Mouse (Mus musculus): ENCODE results near the gene Ddx49. TPM values are rescaled to one million over a fixed set of nuclear protein-coding genes. Genes with fewer than 3 reads are reported as not detected.

The Ddx49 gene
- polyA plus RNA-seq, 2 experiments, result 20.3 to 20.8 TPM

DNA sequence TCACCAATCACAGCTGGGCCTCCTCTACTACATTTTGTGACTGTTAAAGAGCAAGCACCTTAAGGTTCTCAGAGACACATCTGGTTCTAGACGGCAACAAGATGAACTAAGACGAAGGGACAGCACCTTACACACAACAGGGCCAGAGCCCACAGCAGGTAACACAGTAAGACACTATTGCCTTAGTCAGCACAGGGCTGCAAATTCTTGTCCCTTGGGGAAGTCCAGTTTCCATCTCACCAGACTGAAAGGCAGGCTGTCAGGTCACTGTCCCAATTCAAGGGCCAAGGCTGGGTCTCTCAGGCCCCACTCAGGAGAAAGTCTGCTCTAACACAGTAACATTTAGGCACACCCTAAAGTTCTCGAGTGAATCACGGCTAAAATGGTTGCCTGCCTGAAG is 45.2 kb upstream of the Ddx49 start:
- Histone ChIP-seq H3K27me3 (ENCODE audit: control insufficient read depth, insufficient read depth, low read length) (no peaks in the 10 kb centered on the region), H3K27ac (no peak overlapping the region), H3K4me2 (ENCODE audit: low read depth) (no peak overlapping the region), H3K36me3 (replicated peaks; ENCODE audit: control insufficient read depth, insufficient read depth, low read depth) (peaks cover 59% of the 10 kb centered on the region), H3K4me1 (replicated peaks; ENCODE audit: control insufficient read depth in 2 of 2, insufficient read depth in 2 of 2, low read length in 1 of 2) (peaks cover 36 to 56% of the 10 kb centered on the region in 2 experiments), H3K9ac (replicated peaks) (no peak overlapping the region), H3K4me3 (ENCODE audit: insufficient read depth in 1 of 2, low read depth in 2 of 2, low read length in 2 of 2) (no peak overlapping the region), H3K9me3 (ENCODE audit: control insufficient read depth, low read length) (no peaks in the 10 kb centered on the region)
- DNase-seq (ENCODE audit: low read depth in 3 of 3, low spot score in 3 of 3), result no peak
- ATAC-seq (ENCODE audit: insufficient read depth), result no peak
- 79% methylated on average over 4 of the region's 4 CpGs for WGBS (ENCODE audit: insufficient replicate concordance)
- TF ChIP-seq EP300 (IDR thresholded peaks at IDR 0.05; ENCODE audit: low read depth), result no peak
- no peak for TF ChIP-seq CTCF (IDR thresholded peaks at IDR 0.05; ENCODE audit: low read depth)

- ATAC-seq (ENCODE audit: insufficient read depth), result no peak
- no peak overlapping the region for H3K27ac ChIP-seq
- H3K4me2 ChIP-seq (ENCODE audit: low read depth), result no peak overlapping the region
- WGBS (ENCODE audit: insufficient replicate concordance), result 82% methylated on average over 2 of the region's 2 CpGs
- H3K36me3 ChIP-seq (replicated peaks; ENCODE audit: control insufficient read depth, insufficient read depth, low read depth), result peaks cover 74% of the 10 kb centered on the region
- no peak for TF ChIP-seq EP300 (IDR thresholded peaks at IDR 0.05; ENCODE audit: low read depth)
- no peak for TF ChIP-seq CTCF (IDR thresholded peaks at IDR 0.05; ENCODE audit: low read depth)
- no peaks in the 10 kb centered on the region for H3K27me3 ChIP-seq (ENCODE audit: control insufficient read depth, insufficient read depth, low read length)
- H3K9me3 ChIP-seq (ENCODE audit: control insufficient read depth, low read length), result no peaks in the 10 kb centered on the region
- no peak for DNase-seq (ENCODE audit: low read depth in 3 of 3, low spot score in 3 of 3)
- H3K9ac ChIP-seq (replicated peaks), result no peak overlapping the region
- no peak overlapping the region for H3K4me3 ChIP-seq (ENCODE audit: insufficient read depth in 1 of 2, low read depth in 2 of 2, low read length in 2 of 2)
- H3K4me1 ChIP-seq (replicated peaks; ENCODE audit: control insufficient read depth in 2 of 2, insufficient read depth in 2 of 2, low read length in 1 of 2), result peaks cover 19 to 32% of the 10 kb centered on the region in 2 experiments
These were observed 42.0 kb upstream of the Ddx49 start for GRCm38 (mm10) chr8:70344279-70344678.

- peaks cover 74% of the 10 kb centered on the region for H3K36me3 ChIP-seq (replicated peaks; ENCODE audit: control insufficient read depth, insufficient read depth, low read depth)
- ATAC-seq (ENCODE audit: insufficient read depth), result peak; percentile 42; the same call in 1 of the 2 replicates
- TF ChIP-seq EP300 (IDR thresholded peaks at IDR 0.05; ENCODE audit: low read depth), result no peak
- TF ChIP-seq CTCF (IDR thresholded peaks at IDR 0.05; ENCODE audit: low read depth), result peak; percentile 80
These were observed 41.4 kb upstream of the Ddx49 start for GRCm38 (mm10) chr8:70343696-70344095.

GRCm38 (mm10) chr8:70343076-70343475 is 40.8 kb upstream of the Ddx49 start:
- ATAC-seq (ENCODE audit: insufficient read depth), result no peak

More at GRCm38 (mm10) chr8:70343696-70344095, 41.4 kb upstream of the Ddx49 start:
- peaks cover 13 to 26% of the 10 kb centered on the region in 2 experiments for H3K4me1 ChIP-seq (replicated peaks; ENCODE audit: control insufficient read depth in 2 of 2, insufficient read depth in 2 of 2, low read length in 1 of 2)
- H3K9ac ChIP-seq (replicated peaks), result no peak overlapping the region
- 63% methylated on average over 6 of the region's 6 CpGs for WGBS (ENCODE audit: insufficient replicate concordance)
- DNase-seq (ENCODE audit: low read depth in 3 of 3, low spot score in 3 of 3), result no peak
- H3K4me3 ChIP-seq (ENCODE audit: insufficient read depth in 1 of 2, low read depth in 2 of 2, low read length in 2 of 2), result no peak overlapping the region
- H3K27ac ChIP-seq, result no peak overlapping the region
- no peaks in the 10 kb centered on the region for H3K27me3 ChIP-seq (ENCODE audit: control insufficient read depth, insufficient read depth, low read length)
- H3K9me3 ChIP-seq (ENCODE audit: control insufficient read depth, low read length), result no peaks in the 10 kb centered on the region
- no peak overlapping the region for H3K4me2 ChIP-seq (ENCODE audit: low read depth)

DNA sequence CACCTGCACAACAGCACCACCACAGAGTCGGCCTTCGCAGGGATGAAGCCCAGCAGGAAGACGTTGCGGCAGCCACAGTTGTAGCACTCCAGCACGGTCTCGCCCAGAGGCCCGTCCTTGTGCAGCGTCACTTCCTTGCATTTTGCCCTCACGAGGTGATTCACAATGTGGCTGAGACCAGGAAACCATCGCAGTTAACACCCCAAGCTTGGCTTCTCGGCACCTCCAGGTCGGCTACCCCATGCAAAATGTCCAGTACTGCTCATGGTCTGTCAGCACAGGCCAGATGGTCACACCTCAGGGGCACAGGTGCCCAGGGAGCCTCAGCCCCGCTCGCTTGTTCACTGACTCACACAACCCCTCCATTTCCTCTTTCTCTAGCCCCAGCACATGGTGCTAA is 39.7 kb upstream of the Ddx49 start:
- TF ChIP-seq EP300 (IDR thresholded peaks at IDR 0.05; ENCODE audit: low read depth) (no peak), CTCF (IDR thresholded peaks at IDR 0.05; ENCODE audit: low read depth) (no peak)
- H3K27ac ChIP-seq, result no peak overlapping the region
- H3K4me1 ChIP-seq (replicated peaks; ENCODE audit: control insufficient read depth in 2 of 2, insufficient read depth in 2 of 2, low read length in 1 of 2), result peaks cover 4 to 17% of the 10 kb centered on the region in 2 experiments; a peak in 3 of 4 replicates
- no peak overlapping the region for H3K4me3 ChIP-seq (ENCODE audit: insufficient read depth in 1 of 2, low read depth in 2 of 2, low read length in 2 of 2)
- ATAC-seq (ENCODE audit: insufficient read depth) (no peak), DNase-seq (ENCODE audit: low read depth in 3 of 3, low spot score in 3 of 3) (no peak)
- no peak overlapping the region for H3K4me2 ChIP-seq (ENCODE audit: low read depth)
- H3K36me3 ChIP-seq (replicated peaks; ENCODE audit: control insufficient read depth, insufficient read depth, low read depth), result peaks cover 78% of the 10 kb centered on the region
- WGBS (ENCODE audit: insufficient replicate concordance), result 81% methylated on average over 14 of the region's 14 CpGs
- no peaks in the 10 kb centered on the region for H3K9me3 ChIP-seq (ENCODE audit: control insufficient read depth, low read length)
- H3K9ac ChIP-seq (replicated peaks), result no peak overlapping the region
- H3K27me3 ChIP-seq (ENCODE audit: control insufficient read depth, insufficient read depth, low read length), result no peaks in the 10 kb centered on the region

More at GRCm38 (mm10) chr8:70343076-70343475, 40.8 kb upstream of the Ddx49 start:
- peaks cover 7 to 20% of the 10 kb centered on the region in 2 experiments for H3K4me1 ChIP-seq (replicated peaks; ENCODE audit: control insufficient read depth in 2 of 2, insufficient read depth in 2 of 2, low read length in 1 of 2)
- H3K36me3 ChIP-seq (replicated peaks; ENCODE audit: control insufficient read depth, insufficient read depth, low read depth), result peaks cover 75% of the 10 kb centered on the region
- DNase-seq (ENCODE audit: low read depth in 3 of 3, low spot score in 3 of 3), result no peak
- no peaks in the 10 kb centered on the region for H3K9me3 ChIP-seq (ENCODE audit: control insufficient read depth, low read length)
- no peak overlapping the region for H3K4me2 ChIP-seq (ENCODE audit: low read depth)
- no peak overlapping the region for H3K9ac ChIP-seq (replicated peaks)
- no peaks in the 10 kb centered on the region for H3K27me3 ChIP-seq (ENCODE audit: control insufficient read depth, insufficient read depth, low read length)
- H3K4me3 ChIP-seq (ENCODE audit: insufficient read depth in 1 of 2, low read depth in 2 of 2, low read length in 2 of 2), result no peak overlapping the region
- TF ChIP-seq EP300 (IDR thresholded peaks at IDR 0.05; ENCODE audit: low read depth) (no peak), CTCF (IDR thresholded peaks at IDR 0.05; ENCODE audit: low read depth) (no peak)
- 86% methylated on average over 7 of the region's 7 CpGs for WGBS (ENCODE audit: insufficient replicate concordance)
- H3K27ac ChIP-seq, result no peak overlapping the region
